Mouse (Mus musculus) forelimb bud, embryonic 11.5 days (tissue): ENCODE measurements at regions not wholly inside any gene's neighbourhood (a gene's known extent, or its start where the extent isn't known, plus 50 kb on each side); places are given as distances from the start of the nearest gene placed in this dataset.

Experiments
- DNase-seq: peaks from one replicate; pipeline ENCODE4 v3.0.0-alpha.2; 2012; ENCODE audit warnings: low read depth, low spot score

- no peak for DNase-seq
Observed at GRCm38 (mm10) chr14:72219523-72219922, 272.1 kb downstream of the Gm9195 start.

DNA sequence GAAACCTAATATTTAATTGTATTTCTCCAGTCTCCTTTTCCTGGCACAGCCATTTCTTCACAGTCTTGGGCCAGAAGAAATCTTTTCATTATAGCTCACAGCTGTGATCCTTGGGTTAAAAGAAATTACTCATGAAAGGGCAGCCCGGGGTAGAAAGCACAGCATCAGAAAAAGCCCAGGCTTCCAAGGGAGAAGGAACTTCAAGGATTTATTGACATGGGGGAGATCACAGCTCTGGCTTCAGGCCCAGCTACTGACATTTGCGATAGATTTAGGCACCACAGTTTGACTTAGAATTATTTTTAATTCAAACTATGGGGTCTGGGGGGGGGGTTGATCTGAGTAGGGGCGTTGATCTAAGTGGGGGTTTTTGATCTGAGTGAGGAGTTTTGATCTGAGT lies 291.3 kb downstream of the Gm9195 start:
- DNase-seq = no peak

- no peak for DNase-seq
Observed at GRCm38 (mm10) chr14:72199900-72200299, 291.7 kb downstream of the Gm9195 start.

DNA sequence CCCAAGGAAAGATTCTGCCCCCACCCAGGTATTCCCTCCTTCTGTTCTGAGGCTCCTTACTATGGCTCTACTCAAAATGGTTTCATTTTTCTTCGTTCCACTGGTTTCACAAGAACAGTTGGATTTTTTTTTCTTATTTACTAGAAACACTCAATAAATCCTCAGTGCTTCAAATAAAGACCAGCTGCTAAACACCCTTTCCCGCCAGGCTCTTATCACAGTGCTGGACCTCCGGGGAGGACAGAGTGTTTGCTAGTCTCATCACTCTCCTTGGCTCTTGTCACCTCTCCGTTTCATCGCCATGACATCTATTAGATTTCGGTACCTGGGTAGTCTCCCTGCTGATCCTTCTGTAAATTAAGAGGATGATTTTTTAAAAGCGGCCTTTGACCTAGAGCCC lies 293.7 kb downstream of the Gm9195 start:
- no peak for DNase-seq

DNA sequence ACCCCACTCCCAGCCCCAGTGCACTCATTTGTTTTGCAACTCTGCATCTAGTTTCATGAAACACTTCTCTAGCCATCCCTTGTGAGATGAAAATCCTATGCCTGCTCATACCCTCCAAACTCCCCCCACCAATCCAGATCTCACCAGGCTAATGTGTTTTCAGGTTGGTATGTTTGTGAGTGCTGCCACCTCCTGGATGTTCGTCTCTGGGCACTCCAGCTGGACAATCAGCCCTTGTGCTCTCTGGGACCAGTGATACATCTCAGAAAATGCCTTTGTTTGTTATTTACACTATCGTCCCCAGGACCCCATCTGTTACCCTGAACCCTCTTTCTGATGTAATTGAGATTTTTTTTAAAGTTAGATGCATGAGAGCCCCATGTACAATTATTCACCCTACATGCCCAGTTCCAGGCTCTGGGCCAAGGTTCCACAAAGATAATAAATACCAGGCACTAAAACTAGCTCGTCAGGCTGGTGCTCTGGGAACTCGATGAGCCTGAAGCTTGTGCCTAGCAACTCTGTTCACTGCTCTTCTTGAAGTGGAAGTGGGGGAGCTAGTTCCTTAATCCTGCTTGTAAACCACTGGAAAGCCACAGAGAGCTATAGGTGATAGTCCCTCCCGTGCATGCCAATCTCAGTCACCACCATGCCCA lies 304.2 kb downstream of the Gm9195 start:
- DNase-seq = peak; percentile 29

DNA sequence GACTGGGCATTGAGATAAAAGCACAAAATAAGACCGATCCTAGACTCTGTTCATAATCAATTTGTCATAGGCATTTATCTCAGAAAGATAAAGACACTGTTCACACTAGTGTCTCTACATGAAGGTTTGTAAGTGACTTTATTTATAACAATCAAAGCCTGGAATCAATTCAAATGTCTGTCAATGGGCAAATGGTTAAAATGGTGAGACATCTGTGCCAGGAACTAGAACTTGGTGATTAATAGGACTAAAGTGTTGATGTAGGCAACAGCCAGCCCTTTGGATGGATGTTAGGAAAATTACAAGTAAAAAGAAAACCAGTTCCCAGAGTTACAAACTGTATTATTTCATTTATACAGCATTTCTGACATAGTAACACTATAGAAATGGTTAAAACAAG lies 315.9 kb downstream of the Gm9195 start:
- no peak for DNase-seq

DNA sequence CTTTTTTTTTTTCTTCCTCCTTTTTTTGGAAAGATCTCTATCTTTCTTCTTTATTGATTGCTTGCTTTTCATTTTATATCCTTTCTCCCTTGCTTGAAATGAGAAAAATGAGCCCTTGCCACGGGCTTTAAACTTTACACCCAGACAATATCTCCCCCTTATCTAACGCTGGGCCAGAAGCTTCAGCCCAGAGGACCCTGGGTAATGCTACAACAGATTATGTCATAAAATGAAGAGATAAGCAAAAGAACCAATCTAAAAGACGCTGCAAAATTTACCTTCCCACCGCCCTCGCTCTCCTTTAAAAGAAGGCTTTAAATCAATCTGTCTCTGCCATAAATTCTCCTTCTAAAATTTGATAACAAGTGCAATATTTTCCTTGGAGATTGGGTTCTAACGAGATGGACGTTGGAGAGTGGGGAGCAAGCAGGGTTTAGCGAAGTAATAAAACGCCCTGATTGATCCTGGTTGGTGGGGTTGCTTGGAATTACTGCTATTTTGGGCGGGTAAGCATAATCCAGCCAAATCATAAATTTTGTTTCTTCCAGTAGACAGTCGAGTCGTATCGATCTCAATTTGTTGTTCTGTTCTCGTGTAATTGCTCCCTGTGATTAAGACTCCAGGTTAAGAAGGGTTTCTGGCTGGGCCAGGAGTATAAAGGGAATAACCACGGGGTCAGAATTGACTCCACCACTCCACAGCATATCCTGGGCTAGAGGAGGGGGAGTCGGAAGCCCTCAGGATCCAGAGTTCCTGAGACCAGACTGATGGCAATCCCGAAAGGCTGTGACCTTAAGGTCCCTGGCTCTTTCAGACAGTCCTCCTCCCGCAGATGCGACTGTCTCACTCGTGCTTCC lies 318.9 kb downstream of the Gm9195 start:
- no peak for DNase-seq

DNA sequence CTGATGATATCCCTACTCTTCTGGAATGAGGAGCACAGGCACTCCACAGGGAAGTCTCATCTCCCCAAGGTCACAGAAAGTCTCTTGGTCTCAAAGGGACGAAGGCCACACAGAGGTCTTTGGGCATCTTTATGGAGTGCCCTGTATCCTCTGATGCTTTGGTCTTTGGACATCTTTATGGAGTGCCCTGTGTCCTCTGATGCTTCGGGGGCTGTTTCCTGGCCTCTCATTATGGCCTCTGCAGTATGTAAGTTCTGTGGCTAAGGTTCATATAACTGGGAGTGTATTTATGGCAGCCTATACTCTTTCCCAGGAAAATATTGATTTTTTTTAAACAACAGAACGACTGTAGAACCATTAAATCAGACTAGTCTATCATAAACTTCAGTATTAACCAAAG lies 319.9 kb downstream of the Gm9195 start:
- no peak for DNase-seq

GRCm38 (mm10) chr14:72158537-72159323 lies 332.9 kb downstream of the Gm9195 start:
- DNase-seq = peak; percentile 68

GRCm38 (mm10) chr14:72155197-72155907 lies 336.3 kb downstream of the Gm9195 start:
- no peak for DNase-seq

DNA sequence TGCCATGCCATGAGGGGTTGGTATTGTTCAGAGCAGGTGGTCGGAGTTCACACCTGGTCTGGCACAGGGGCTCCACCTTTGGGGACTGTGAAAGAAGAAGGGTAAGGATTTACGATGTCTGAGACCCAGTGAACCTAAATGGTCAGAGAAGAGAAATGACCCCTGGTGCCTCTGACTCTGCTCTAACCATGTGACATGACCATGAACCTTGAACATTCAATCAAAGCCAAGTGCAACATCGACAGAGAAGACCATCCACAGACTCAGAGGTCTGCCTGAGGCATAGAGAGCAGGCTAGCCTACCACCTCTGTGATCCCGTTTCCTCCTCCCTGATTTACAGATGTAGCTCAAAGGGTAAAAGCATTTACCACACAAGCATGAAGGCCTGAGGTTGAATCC lies 340.0 kb downstream of the Gm9195 start:
- DNase-seq = no peak

DNA sequence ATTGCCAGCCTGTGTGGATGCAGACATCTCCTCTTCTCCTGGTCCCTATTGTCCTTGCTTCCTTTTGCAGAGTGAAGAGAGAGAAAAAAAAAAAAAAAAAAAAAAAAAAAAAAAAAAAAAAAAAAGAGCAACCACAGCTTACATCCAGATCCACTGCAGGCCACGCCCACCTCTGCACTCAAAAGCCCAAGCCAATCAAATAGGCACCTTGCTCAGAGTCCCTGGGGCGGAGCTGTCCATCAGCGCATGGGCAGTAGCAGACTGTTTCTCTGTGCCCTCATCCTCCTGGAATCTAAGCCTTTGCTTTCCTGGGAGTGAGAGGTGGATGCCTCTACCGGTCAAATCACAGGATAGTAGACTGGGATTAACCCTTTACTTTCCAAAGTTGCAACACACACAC lies 342.2 kb downstream of the Gm9195 start:
- peak; percentile 35 for DNase-seq

GRCm38 (mm10) chr14:72148886-72149285 lies 342.8 kb downstream of the Gm9195 start:
- no peak for DNase-seq

DNA sequence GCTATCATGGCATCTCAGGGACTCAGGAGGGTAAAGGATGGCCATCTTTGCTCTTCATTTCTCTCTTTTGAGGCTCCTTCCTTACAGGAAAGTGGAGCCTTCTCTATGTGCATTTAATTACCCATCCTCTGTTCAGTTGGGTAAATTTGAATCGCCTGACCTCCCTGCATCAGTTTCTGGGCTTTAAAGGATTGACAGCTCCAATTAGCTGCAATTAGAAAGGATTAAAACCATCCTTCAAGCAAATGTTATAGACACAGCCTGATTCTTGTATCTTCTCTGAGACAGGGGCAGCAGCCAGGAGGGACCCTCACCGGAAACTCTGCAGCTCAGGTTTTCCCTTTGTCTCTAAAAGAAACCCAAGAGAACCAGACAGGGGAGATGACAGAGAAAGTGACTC lies 345.3 kb downstream of the Gm9195 start:
- DNase-seq = no peak

DNA sequence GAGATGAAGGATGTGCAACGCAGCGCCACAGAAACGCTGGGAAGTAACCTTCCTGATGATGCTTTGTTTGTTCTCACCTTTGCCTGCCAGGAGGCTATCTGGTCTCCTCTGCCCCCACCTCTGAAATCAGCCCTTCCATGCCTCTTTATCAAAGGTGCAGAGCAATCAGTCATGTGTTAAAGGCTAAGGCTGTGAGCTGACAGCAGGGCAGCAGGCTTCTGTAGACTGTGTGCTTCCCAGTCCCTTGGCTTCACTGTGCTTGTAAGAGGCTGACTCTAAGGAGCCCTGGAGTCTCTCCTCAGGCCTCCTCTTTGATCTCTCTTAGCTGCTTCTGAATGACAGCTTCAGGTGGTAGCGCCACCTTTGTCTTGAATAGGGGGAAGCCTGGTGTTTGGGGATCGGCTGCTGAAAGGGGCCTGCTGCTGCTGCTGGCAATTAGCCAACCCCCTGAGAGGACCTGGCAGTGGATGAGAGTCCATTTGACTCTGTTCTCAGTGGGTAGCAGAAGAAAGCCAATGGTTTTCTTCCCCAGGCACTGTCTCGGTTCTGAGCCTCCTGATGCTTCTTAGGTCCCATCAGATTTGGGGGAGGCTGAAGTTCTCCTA lies 348.7 kb downstream of the Gm9195 start:
- no peak for DNase-seq

DNA sequence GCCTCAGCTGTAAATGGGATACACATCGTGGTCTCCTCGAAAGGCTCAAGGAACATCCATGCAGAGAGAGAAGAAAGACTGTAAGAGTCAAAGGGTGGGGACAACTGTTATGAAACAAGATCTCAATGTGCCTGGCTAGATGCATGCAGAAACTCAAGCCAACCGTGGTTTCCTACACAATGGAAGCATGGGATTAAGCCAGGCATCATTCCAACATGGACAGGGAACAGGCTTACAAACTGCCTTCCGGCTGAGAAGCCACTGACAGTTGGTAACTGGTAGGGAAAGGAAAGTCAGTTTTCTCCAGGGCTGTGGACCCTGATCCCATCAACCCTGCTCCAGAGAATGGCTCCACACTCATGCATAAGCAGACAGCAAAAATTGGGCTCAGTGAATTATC lies 350.5 kb downstream of the Gm9195 start:
- no peak for DNase-seq

GRCm38 (mm10) chr14:72130149-72130548 lies 361.5 kb downstream of the Gm9195 start:
- no peak for DNase-seq

GRCm38 (mm10) chr14:72121786-72122185 lies 369.9 kb downstream of the Gm9195 start:
- DNase-seq = no peak

DNA sequence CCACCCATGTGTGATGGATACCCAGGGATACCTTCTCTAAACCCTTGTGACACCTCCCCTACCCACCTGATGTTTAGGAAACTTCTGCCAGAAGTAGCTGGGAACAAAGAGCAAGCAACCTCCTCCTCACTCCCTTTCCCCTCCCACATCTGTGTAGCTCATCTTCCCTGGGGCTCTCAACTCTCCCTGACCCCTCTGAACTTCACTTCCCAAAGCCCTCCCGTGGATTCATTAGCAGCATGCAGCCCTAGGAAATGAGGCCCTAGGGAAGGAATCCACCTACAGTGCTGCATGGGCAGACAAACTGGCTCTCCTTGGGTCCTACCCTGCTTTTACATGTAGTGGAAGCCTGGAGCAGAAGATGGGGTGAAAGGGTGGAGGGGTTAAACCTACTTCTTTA lies 370.6 kb downstream of the Gm9195 start:
- DNase-seq = no peak

DNA sequence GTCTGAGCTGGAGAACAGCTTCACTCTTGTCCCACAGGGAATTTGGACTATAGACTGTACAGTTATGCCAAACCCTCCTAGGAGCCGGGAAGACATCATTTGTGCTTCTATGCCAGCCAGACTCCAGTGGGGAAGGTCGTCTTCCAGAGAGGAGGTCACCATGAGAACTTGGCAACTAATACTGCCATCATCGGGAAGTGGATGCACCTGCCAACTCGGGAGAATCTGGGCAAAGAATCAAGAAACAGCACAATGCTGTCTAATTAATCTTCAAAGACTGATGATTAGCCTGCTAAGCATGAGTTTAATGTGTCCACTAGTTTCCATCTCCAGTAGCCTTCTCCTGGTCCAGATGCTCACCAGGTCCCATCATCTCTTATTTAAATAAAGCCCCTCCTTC lies 374.8 kb downstream of the Gm9195 start:
- DNase-seq = no peak

- no peak for DNase-seq
Observed at GRCm38 (mm10) chr14:72113377-72113993, 378.2 kb downstream of the Gm9195 start.
